Mouse (Mus musculus) CH12.LX (cell line): ENCODE results near the gene Tlcd1. TPM values are rescaled to one million over a fixed set of nuclear protein-coding genes. Genes with fewer than 3 reads are reported as not detected.

Experiments
- DNase-seq: peaks from one replicate; pipeline ENCODE4 v3.0.0-alpha.2; 2013; ENCODE audit errors: extremely low read depth
- H3K27ac ChIP-seq: 2 replicates; pipeline ENCODE4 v1.5.1; 2012; ENCODE audit warnings: low read depth, mild to moderate bottlenecking, control low read depth, moderate library complexity; ENCODE audit not compliant: insufficient read depth
- H3K27me3 ChIP-seq: replicated peaks from 2 replicates; pipeline ENCODE3; 2012; ENCODE audit warnings: inconsistent platforms
- H3K36me3 ChIP-seq, 2 experiments: replicated peaks in 1 of 2; 2 replicates each; pipeline versions ENCODE3 to v1.6.1; 2012; ENCODE audit warnings: inconsistent platforms in 1 of 2, low read length in 1 of 2, mild to moderate bottlenecking in 1 of 2, mixed read lengths in 1 of 2, moderate library complexity in 1 of 2; ENCODE audit not compliant: control insufficient read depth in 1 of 2, insufficient read depth in 1 of 2
- H3K4me1 ChIP-seq, 2 experiments: 2 replicates each; pipeline ENCODE4 v1.6.1; 2012; ENCODE audit warnings: inconsistent platforms in 1 of 2, moderate library complexity in 1 of 2; ENCODE audit not compliant: insufficient read depth in 2 of 2, control insufficient read depth in 1 of 2
- H3K4me2 ChIP-seq: 2 replicates; pipeline ENCODE4 v1.6.1; 2012; ENCODE audit warnings: low read depth, mild to moderate bottlenecking, control low read depth; ENCODE audit not compliant: poor library complexity, insufficient read depth, severe bottlenecking
- H3K4me3 ChIP-seq, 3 experiments: fragments of 150-350 bp in 1 of 3; sonication (generic) in 1 of 3; replicated peaks in 1 of 3; 2 replicates each; pipeline versions ENCODE3 to v1.5.1; 2011 to 2012; ENCODE audit warnings: low read depth in 2 of 3, low read length in 2 of 3, mild to moderate bottlenecking in 2 of 3, moderate library complexity in 2 of 3, control low read depth in 1 of 3, improper control_type of control experiment in 1 of 3, inconsistent platforms in 1 of 3, mixed read lengths in 1 of 3; ENCODE audit not compliant: poor library complexity in 1 of 3
- H3K79me2 ChIP-seq: replicated peaks from 2 replicates; pipeline ENCODE4 v1.6.1; 2012; ENCODE audit warnings: mild to moderate bottlenecking, moderate library complexity; ENCODE audit not compliant: control insufficient read depth, poor library complexity, insufficient read depth, severe bottlenecking; ENCODE audit errors: extremely low read depth
- H3K9ac ChIP-seq: 2 replicates; pipeline ENCODE4 v1.6.1; 2012; ENCODE audit warnings: low read depth, mild to moderate bottlenecking, control low read depth, moderate library complexity; ENCODE audit not compliant: insufficient read depth
- H3K9me3 ChIP-seq: replicated peaks from 2 replicates; pipeline ENCODE3; 2012; ENCODE audit warnings: low read length, inconsistent platforms, mixed read lengths
- E2F4 ChIP-seq: IDR thresholded peaks from 2 replicates; pipeline ENCODE4 v1.6.1; 2011; ENCODE audit warnings: low read depth, low read length, improper control_type of control experiment; ENCODE audit not compliant: insufficient replicate concordance
- IRF4 ChIP-seq: IDR thresholded peaks from 2 replicates; pipeline ENCODE4 v1.6.1; 2014; ENCODE audit warnings: low read depth, mild to moderate bottlenecking, inconsistent platforms, low read length, improper control_type of control experiment
- JUN ChIP-seq: IDR thresholded peaks from 2 replicates; pipeline ENCODE4 v1.6.1; 2011; ENCODE audit warnings: low read depth, mild to moderate bottlenecking, low read length, improper control_type of control experiment, moderate library complexity; ENCODE audit not compliant: insufficient read depth
- KAT2A ChIP-seq: IDR thresholded peaks from 2 replicates; pipeline ENCODE4 v1.6.1; 2012; ENCODE audit warnings: low read length, improper control_type of control experiment, inconsistent platforms; ENCODE audit not compliant: insufficient replicate concordance
- MAX ChIP-seq: IDR thresholded peaks from 2 replicates; pipeline ENCODE4 v1.6.1; 2011; ENCODE audit warnings: low read length, improper control_type of control experiment
- NRF1 ChIP-seq: IDR thresholded peaks from 2 replicates; pipeline ENCODE4 v1.6.1; 2014; ENCODE audit warnings: low read depth, mild to moderate bottlenecking, inconsistent platforms, low read length, improper control_type of control experiment, moderate library complexity
- POLR2AphosphoS2 ChIP-seq: IDR thresholded peaks from 2 replicates; pipeline ENCODE4 v1.6.1; 2011; ENCODE audit warnings: low read depth, low read length, improper control_type of control experiment
- RCOR1 ChIP-seq: conservative IDR thresholded peaks from 2 replicates; pipeline ENCODE4 v1.6.1; 2012; ENCODE audit warnings: low read depth, mild to moderate bottlenecking, inconsistent platforms, low read length, improper control_type of control experiment
- SMC3 ChIP-seq: IDR thresholded peaks from 2 replicates; pipeline ENCODE4 v1.6.1; 2011; ENCODE audit warnings: low read depth, low read length, improper control_type of control experiment
- USF2 ChIP-seq: conservative IDR thresholded peaks from 2 replicates; pipeline ENCODE4 v1.6.1; 2011; ENCODE audit warnings: low read depth, low read length, improper control_type of control experiment
- ZC3H11A ChIP-seq: IDR thresholded peaks from 2 replicates; pipeline ENCODE4 v1.6.1; 2012; ENCODE audit warnings: low read depth, mild to moderate bottlenecking, inconsistent platforms, low read length, improper control_type of control experiment
- dilution Hi-C: fragments of 300-500 bp; cut with MboI; formaldehyde crosslinking; loops from 2 replicates; pipeline ENCODE4 v1.14.3; 2020; ENCODE audit warnings: low sequenced_read_pairs; ENCODE audit not compliant: extremely low pct_unique_long_range_greater_than_20kb, extremely low pct_ligation_motif_present
- in situ Hi-C: fragments of 300-500 bp; cut with MboI; formaldehyde crosslinking; loops from 3 replicates; pipeline ENCODE4 v1.14.3; 2019; ENCODE audit warnings: low sequenced_read_pairs, low pct_ligation_motif_present, low pct_unique_long_range_greater_than_20kb, mixed read lengths
- polyA plus RNA-seq: library from polyadenylated mRNA; unstranded; fragments of >175 nt; gene quantifications from 2 replicates; pipeline ENCODE4 v1.2.1, GENCODE M21; 2012; ENCODE audit warnings: low read depth; ENCODE audit not compliant: insufficient read length
- total RNA-seq, 2 experiments: library from RNA; depleted of rRNA; stranded (reverse); fragments of 300-350 nt in 1 of 2; fragments of >200 nt in 1 of 2; gene quantifications; 2 replicates each; pipeline ENCODE4 v1.2.3; 2012 to 2014

Gene Tlcd1
- total and polyA plus RNA-seq, 3 experiments, result 15.6 to 20.3 (median 16.4) TPM

DNA sequence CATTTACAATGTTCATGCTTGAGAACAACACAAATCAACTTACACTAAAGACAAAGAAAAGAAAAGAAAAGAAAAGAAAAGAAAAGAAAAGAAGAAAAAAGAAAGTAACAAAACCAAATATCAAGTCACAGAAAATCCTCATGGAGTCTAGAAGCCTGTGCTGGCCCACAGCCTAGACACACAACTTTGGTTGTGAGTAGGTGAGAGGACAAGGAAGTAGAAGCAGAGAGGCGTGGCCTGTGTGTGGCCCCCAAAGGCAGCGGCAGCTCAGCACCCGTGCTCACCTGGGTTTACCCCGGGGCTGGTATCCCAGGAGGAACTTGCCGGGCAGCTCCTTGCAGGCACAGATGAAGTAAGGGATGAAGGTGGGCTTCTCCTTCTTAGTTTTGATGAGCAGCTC is 35.0 kb downstream of the Tlcd1 start:
- no peak overlapping the region for H3K9ac ChIP-seq
- no peak for TF ChIP-seq MAX
- TF ChIP-seq KAT2A, result no peak
- no peak for TF ChIP-seq POLR2AphosphoS2
- no peak for TF ChIP-seq ZC3H11A
- TF ChIP-seq USF2, result no peak
- no peak for TF ChIP-seq IRF4
- no peak for TF ChIP-seq JUN
- TF ChIP-seq SMC3, result no peak
- no peak for TF ChIP-seq E2F4
- no peak for TF ChIP-seq RCOR1
- no peak overlapping the region for H3K4me3 ChIP-seq
- H3K4me2 ChIP-seq, result no peak overlapping the region
- no peaks in the 10 kb centered on the region for H3K27me3 ChIP-seq
- no peaks in the 10 kb centered on the region for H3K4me1 ChIP-seq
- dilution Hi-C loops (no loop called here), in situ Hi-C loops (no loop called here)
- DNase-seq, result no peak
- H3K27ac ChIP-seq, result no peak overlapping the region
- peaks cover 89 to 95% of the 10 kb centered on the region in 2 experiments for H3K36me3 ChIP-seq
- no peaks in the 10 kb centered on the region for H3K9me3 ChIP-seq
- H3K79me2 ChIP-seq, result no peaks in the 10 kb centered on the region

DNA sequence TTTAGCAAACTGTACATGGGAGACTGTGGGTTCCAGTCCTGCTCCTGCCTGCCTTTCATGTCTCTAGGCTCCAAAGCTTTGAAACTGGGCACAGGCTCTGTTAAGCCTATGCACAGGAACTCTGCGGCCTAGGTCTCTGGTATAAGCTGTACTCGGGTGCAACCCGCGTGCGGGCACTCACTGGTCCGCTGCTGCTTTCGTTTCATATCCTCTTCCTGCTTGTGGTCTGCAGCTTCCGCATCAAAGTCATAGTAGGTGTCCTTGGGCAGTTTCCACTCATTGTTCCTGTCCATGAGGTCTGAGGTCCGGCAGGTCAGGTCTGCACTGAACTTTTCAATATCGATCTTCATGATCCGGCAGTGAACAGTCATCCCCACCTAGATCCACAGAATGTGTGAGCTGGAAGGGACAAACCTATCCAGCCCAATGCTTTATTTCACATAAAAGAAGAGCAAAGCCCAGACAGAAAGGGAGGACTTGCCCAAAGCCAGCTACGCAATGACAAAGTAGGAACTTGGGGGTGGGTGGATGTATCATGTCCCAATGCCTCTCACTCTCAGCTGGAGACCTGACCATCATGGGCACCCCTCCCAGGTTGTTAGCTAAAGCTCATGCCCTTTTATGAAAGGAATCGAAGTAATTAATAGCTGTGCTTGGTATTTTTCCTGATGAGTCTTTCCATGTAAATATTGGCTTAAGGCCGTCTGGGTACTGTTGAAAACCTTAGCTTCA is 36.7 kb downstream of the Tlcd1 start:
- no peaks in the 10 kb centered on the region for H3K4me1 ChIP-seq
- H3K9me3 ChIP-seq, result no peaks in the 10 kb centered on the region
- DNase-seq, result no peak

More for the DNA sequence above, 36.7 kb downstream of the Tlcd1 start:
- TF ChIP-seq E2F4 (no peak), MAX (no peak), NRF1 (no peak), USF2 (no peak), ZC3H11A (no peak)
- H3K36me3 ChIP-seq, result peaks cover 88 to 94% of the 10 kb centered on the region in 2 experiments
- no peak overlapping the region for H3K4me3 ChIP-seq
- in situ Hi-C loops (no loop called here), dilution Hi-C loops (no loop called here)
- no peak overlapping the region for H3K27ac ChIP-seq
- H3K79me2 ChIP-seq, result no peaks in the 10 kb centered on the region
- H3K27me3 ChIP-seq, result no peaks in the 10 kb centered on the region
- H3K9ac ChIP-seq, result no peak overlapping the region
- H3K4me2 ChIP-seq, result no peak overlapping the region
